Mouse (Mus musculus): ENCODE results near the gene Cidec. TPM values are rescaled to one million over a fixed set of nuclear protein-coding genes. Genes with fewer than 3 reads are reported as not detected.

The Cidec gene
- polyA plus RNA-seq (2014; fragmentation: Nextera tagmentation; extraction: Ambion mirVana): 0.19 TPM in 1 of 2 replicates, not detected in the other

- no peaks in the 10 kb centered on the region for H3K36me3 ChIP-seq (ENCODE audit: control insufficient read depth, insufficient read depth, low read length)
- ATAC-seq (ENCODE audit: insufficient read depth, low FRiP score, low TSS enrichment) (no peak), DNase-seq (ENCODE audit: low spot score) (no peak)
- 74% methylated on average over 9 of the region's 9 CpGs for WGBS
- no peaks in the 10 kb centered on the region for H3K4me1 ChIP-seq (ENCODE audit: control insufficient read depth, insufficient read depth, low read length)
- H3K4me2 ChIP-seq (ENCODE audit: low read depth): no peak within 1 kb of the TSS
- no peaks in the 10 kb centered on the region for H3K27me3 ChIP-seq (ENCODE audit: control insufficient read depth, insufficient read depth, low read length)
- no peak within 1 kb of the TSS for H3K9ac ChIP-seq (ENCODE audit: low read length)
- no peak within 1 kb of the TSS for H3K27ac ChIP-seq (ENCODE audit: low read depth, low read length)
- no peak within 1 kb of the TSS for H3K4me3 ChIP-seq (ENCODE audit: low read depth, low read length)
- no peaks in the 10 kb centered on the region for H3K9me3 ChIP-seq (ENCODE audit: control insufficient read depth, low read length)
Measured at GRCm38 (mm10) chr6:113435664-113436205, at the start of gene Cidec. TSS of gene Cidec (minus strand) at chr6:113435760.

GRCm38 (mm10) chr6:113483729-113484128 is 48.2 kb upstream of the Cidec start:
- Histone ChIP-seq H3K27ac (ENCODE audit: low read depth, low read length) (peak overlapping the region; percentile 89), H3K9ac (ENCODE audit: low read length) (peak overlapping the region; percentile 68), H3K4me3 (ENCODE audit: low read depth, low read length) (peak overlapping the region; percentile 55), H3K4me2 (ENCODE audit: low read depth) (peak overlapping the region; percentile 83), H3K4me1 (ENCODE audit: control insufficient read depth, insufficient read depth, low read length) (peaks cover 14% of the 10 kb centered on the region), H3K36me3 (ENCODE audit: control insufficient read depth, insufficient read depth, low read length) (no peaks in the 10 kb centered on the region), H3K9me3 (ENCODE audit: control insufficient read depth, low read length) (no peaks in the 10 kb centered on the region), H3K27me3 (ENCODE audit: control insufficient read depth, insufficient read depth, low read length) (no peaks in the 10 kb centered on the region)
- 14% methylated on average over 10 of the region's 10 CpGs for WGBS
- ATAC-seq (ENCODE audit: insufficient read depth, low FRiP score, low TSS enrichment) (peak; percentile 29), DNase-seq (ENCODE audit: low spot score) (peak; percentile 60)

GRCm38 (mm10) chr6:113483100-113483615 is 47.6 kb upstream of the Cidec start, which contains the start of gene Creld1:
TSS of gene Creld1 (plus strand) at chr6:113483297.
- H3K4me1 ChIP-seq (ENCODE audit: control insufficient read depth, insufficient read depth, low read length): peaks cover 14% of the 10 kb centered on the region
- H3K9ac ChIP-seq (ENCODE audit: low read length): peak within 1 kb of the TSS; percentile 72
- peak; percentile 98 for ATAC-seq (ENCODE audit: insufficient read depth, low FRiP score, low TSS enrichment)
- peak within 1 kb of the TSS; percentile 83 for H3K4me2 ChIP-seq (ENCODE audit: low read depth)
- no peaks in the 10 kb centered on the region for H3K36me3 ChIP-seq (ENCODE audit: control insufficient read depth, insufficient read depth, low read length)
- H3K4me3 ChIP-seq (ENCODE audit: low read depth, low read length): peak within 1 kb of the TSS; percentile 55
- H3K27ac ChIP-seq (ENCODE audit: low read depth, low read length): peak within 1 kb of the TSS; percentile 89
- peak; percentile 94 for DNase-seq (ENCODE audit: low spot score)
- WGBS: 0% methylated on average over 26 of the region's 26 CpGs
- no peaks in the 10 kb centered on the region for H3K27me3 ChIP-seq (ENCODE audit: control insufficient read depth, insufficient read depth, low read length)
- no peaks in the 10 kb centered on the region for H3K9me3 ChIP-seq (ENCODE audit: control insufficient read depth, low read length)

GRCm38 (mm10) chr6:113482477-113483099 is 47.0 kb upstream of the Cidec start:
- DNase-seq (ENCODE audit: low spot score) (no peak), ATAC-seq (ENCODE audit: insufficient read depth, low FRiP score, low TSS enrichment) (peak; percentile 64)
- H3K4me1 ChIP-seq (ENCODE audit: control insufficient read depth, insufficient read depth, low read length): peaks cover 14% of the 10 kb centered on the region
- peak overlapping the region; percentile 83 for H3K4me2 ChIP-seq (ENCODE audit: low read depth)
- H3K36me3 ChIP-seq (ENCODE audit: control insufficient read depth, insufficient read depth, low read length): no peaks in the 10 kb centered on the region
- no peaks in the 10 kb centered on the region for H3K9me3 ChIP-seq (ENCODE audit: control insufficient read depth, low read length)
- H3K4me3 ChIP-seq (ENCODE audit: low read depth, low read length): peak overlapping the region; percentile 55
- H3K27ac ChIP-seq (ENCODE audit: low read depth, low read length): peak overlapping the region; percentile 89
- no peaks in the 10 kb centered on the region for H3K27me3 ChIP-seq (ENCODE audit: control insufficient read depth, insufficient read depth, low read length)
- 2% methylated on average over 65 of the region's 65 CpGs for WGBS
- H3K9ac ChIP-seq (ENCODE audit: low read length): peak overlapping the region; percentile 72

GRCm38 (mm10) chr6:113480555-113481373 is 45.2 kb upstream of the Cidec start:
- DNase-seq (ENCODE audit: low spot score) (no peak), ATAC-seq (ENCODE audit: insufficient read depth, low FRiP score, low TSS enrichment) (no peak)
- H3K27ac ChIP-seq (ENCODE audit: low read depth, low read length): no peak overlapping the region
- WGBS: 66% methylated on average over 18 of the region's 18 CpGs
- H3K9ac ChIP-seq (ENCODE audit: low read length): no peak overlapping the region
- no peaks in the 10 kb centered on the region for H3K9me3 ChIP-seq (ENCODE audit: control insufficient read depth, low read length)
- no peak overlapping the region for H3K4me3 ChIP-seq (ENCODE audit: low read depth, low read length)
- no peaks in the 10 kb centered on the region for H3K36me3 ChIP-seq (ENCODE audit: control insufficient read depth, insufficient read depth, low read length)
- no peaks in the 10 kb centered on the region for H3K27me3 ChIP-seq (ENCODE audit: control insufficient read depth, insufficient read depth, low read length)
- H3K4me1 ChIP-seq (ENCODE audit: control insufficient read depth, insufficient read depth, low read length): peaks cover 14% of the 10 kb centered on the region
- H3K4me2 ChIP-seq (ENCODE audit: low read depth): no peak overlapping the region

- Histone ChIP-seq H3K27ac (ENCODE audit: low read depth, low read length) (no peak overlapping the region), H3K4me3 (ENCODE audit: low read depth, low read length) (no peak overlapping the region), H3K9ac (ENCODE audit: low read length) (no peak overlapping the region), H3K27me3 (ENCODE audit: control insufficient read depth, insufficient read depth, low read length) (no peaks in the 10 kb centered on the region), H3K4me1 (ENCODE audit: control insufficient read depth, insufficient read depth, low read length) (peaks cover 12% of the 10 kb centered on the region; the same call in 1 of the 2 replicates), H3K4me2 (ENCODE audit: low read depth) (no peak overlapping the region), H3K9me3 (ENCODE audit: control insufficient read depth, low read length) (no peaks in the 10 kb centered on the region), H3K36me3 (ENCODE audit: control insufficient read depth, insufficient read depth, low read length) (no peaks in the 10 kb centered on the region)
- ATAC-seq (ENCODE audit: insufficient read depth, low FRiP score, low TSS enrichment): no peak
- no peak for DNase-seq (ENCODE audit: low spot score)
- 83% methylated on average over 10 of the region's 10 CpGs for WGBS
Measured at GRCm38 (mm10) chr6:113478906-113479305, 43.3 kb upstream of the Cidec start.

- Histone ChIP-seq H3K4me3 (ENCODE audit: low read depth, low read length) (no peak overlapping the region), H3K9me3 (ENCODE audit: control insufficient read depth, low read length) (no peaks in the 10 kb centered on the region), H3K27ac (ENCODE audit: low read depth, low read length) (no peak overlapping the region), H3K4me2 (ENCODE audit: low read depth) (no peak overlapping the region), H3K27me3 (ENCODE audit: control insufficient read depth, insufficient read depth, low read length) (no peaks in the 10 kb centered on the region), H3K9ac (ENCODE audit: low read length) (no peak overlapping the region), H3K4me1 (ENCODE audit: control insufficient read depth, insufficient read depth, low read length) (0 out of 2 replicates have a peak, but pooled peaks cover 7% of the 10 kb centered on the region), H3K36me3 (ENCODE audit: control insufficient read depth, insufficient read depth, low read length) (no peaks in the 10 kb centered on the region)
- 39% methylated on average over 7 of the region's 7 CpGs for WGBS
- 0 out of 2 replicates have a peak, but pooled peaks have one; percentile 51 for ATAC-seq (ENCODE audit: insufficient read depth, low FRiP score, low TSS enrichment)
- DNase-seq (ENCODE audit: low spot score): peak; percentile 53
Measured at GRCm38 (mm10) chr6:113477353-113477752, 41.8 kb upstream of the Cidec start.

- no peak for ATAC-seq (ENCODE audit: insufficient read depth, low FRiP score, low TSS enrichment)
- no peak overlapping the region for H3K27ac ChIP-seq (ENCODE audit: low read depth, low read length)
- H3K4me2 ChIP-seq (ENCODE audit: low read depth): no peak overlapping the region
- H3K4me3 ChIP-seq (ENCODE audit: low read depth, low read length): no peak overlapping the region
- DNase-seq (ENCODE audit: low spot score): no peak
- H3K36me3 ChIP-seq (ENCODE audit: control insufficient read depth, insufficient read depth, low read length): no peaks in the 10 kb centered on the region
- peaks cover 5% of the 10 kb centered on the region for H3K4me1 ChIP-seq (ENCODE audit: control insufficient read depth, insufficient read depth, low read length)
- WGBS: 84% methylated on average over 6 of the region's 6 CpGs
- peaks cover 7% of the 10 kb centered on the region; the same call in 1 of the 2 replicates for H3K27me3 ChIP-seq (ENCODE audit: control insufficient read depth, insufficient read depth, low read length)
- no peak overlapping the region for H3K9ac ChIP-seq (ENCODE audit: low read length)
- H3K9me3 ChIP-seq (ENCODE audit: control insufficient read depth, low read length): no peaks in the 10 kb centered on the region
Measured at GRCm38 (mm10) chr6:113473715-113474114, 38.2 kb upstream of the Cidec start.

All from neural tube, embryonic 11.5 days (tissue).